Mouse (Mus musculus) C2C12 (cell line): ENCODE data around the gene Inpp5b.

Experiments used
- CTCF ChIP-seq: IDR thresholded peaks from one replicate; pipeline ENCODE4 v1.5.1; 2011; ENCODE audit not compliant: control insufficient read depth, insufficient read depth, insufficient read length
- MAX ChIP-seq: IDR thresholded peaks from one replicate; pipeline ENCODE4 v1.6.1; 2011; ENCODE audit warnings: mild to moderate bottlenecking, control low read depth
- USF1 ChIP-seq: IDR thresholded peaks from one replicate; pipeline ENCODE4 v1.6.1; 2011; ENCODE audit warnings: low read depth, mild to moderate bottlenecking, control low read depth, moderate library complexity

- TF ChIP-seq CTCF (no peak), MAX (no peak), USF1 (no peak)
These were observed 10.9 kb downstream of the Inpp5b start for GRCm38 (mm10) chr4:124752281-124753199.
